Mouse (Mus musculus) forebrain, embryonic 12.5 days (tissue): ENCODE measurements at regions not wholly inside any gene's neighbourhood (a gene's known extent, or its start where the extent isn't known, plus 50 kb on each side); places are given as distances from the start of the nearest gene placed in this dataset.

Source experiments
- ATAC-seq: fragments of 200-750 bp; cut with Nextera tagmentation; 2 replicates; pipeline ENCODE4 v1.8.0; 2017; ENCODE audit warnings: moderate TSS enrichment; ENCODE audit not compliant: low FRiP score
- H3K27ac ChIP-seq: fragments of 300-500 bp; sonication (generic); 2 replicates; pipeline ENCODE4 v1.5.1; 2016; ENCODE audit warnings: mild to moderate bottlenecking
- H3K27me3 ChIP-seq: fragments of 300-500 bp; sonication (generic); 2 replicates; pipeline ENCODE4 v1.6.1; 2016; ENCODE audit warnings: mild to moderate bottlenecking
- H3K36me3 ChIP-seq: fragments of 300-500 bp; sonication (generic); replicated peaks from 2 replicates; pipeline ENCODE4 v1.6.1; 2016; ENCODE audit warnings: mild to moderate bottlenecking
- H3K4me1 ChIP-seq: fragments of 300-500 bp; sonication (generic); 2 replicates; pipeline ENCODE4 v1.6.1; 2016
- H3K4me2 ChIP-seq: fragments of 300-500 bp; sonication (generic); 2 replicates; pipeline ENCODE4 v1.6.1; 2016; ENCODE audit warnings: mild to moderate bottlenecking, moderate library complexity
- H3K4me3 ChIP-seq: fragments of 300-500 bp; sonication (generic); replicated peaks from 2 replicates; pipeline ENCODE4 v1.5.1; 2016; ENCODE audit warnings: mild to moderate bottlenecking
- H3K9ac ChIP-seq: fragments of 300-500 bp; sonication (generic); 2 replicates; pipeline ENCODE4 v1.6.1; 2016; ENCODE audit warnings: mild to moderate bottlenecking
- H3K9me3 ChIP-seq: fragments of 300-500 bp; sonication (generic); 2 replicates; pipeline ENCODE4 v1.6.1; 2016
- WGBS: fragments of 180-500 bp; shearing (Covaris S2); methylation state at CpG from one replicate; pipeline ENCODE4 v1.1.7; 2016; 5-methylcytosine and 5-hydroxymethylcytosine counted together

GRCm38 (mm10) chr15:72207589-72207988, 1626.8 kb upstream of the Gm6569 start:
- Histone ChIP-seq H3K27me3 (no peaks in the 10 kb centered on the region), H3K36me3 (no peaks in the 10 kb centered on the region), H3K4me2 (no peak overlapping the region), H3K4me1 (peaks cover 3% of the 10 kb centered on the region; the same call in 1 of the 2 replicates), H3K27ac (no peak overlapping the region), H3K9me3 (no peaks in the 10 kb centered on the region), H3K4me3 (no peak overlapping the region), H3K9ac (no peak overlapping the region)
- WGBS = 90% methylated on average over 4 of the region's 4 CpGs
- ATAC-seq = no peak

- no peak overlapping the region for H3K9ac ChIP-seq
- H3K4me2 ChIP-seq = no peak overlapping the region
- H3K4me1 ChIP-seq = peaks cover 3% of the 10 kb centered on the region; the same call in 1 of the 2 replicates
- H3K36me3 ChIP-seq = no peaks in the 10 kb centered on the region
- 62% methylated on average over 4 of the region's 4 CpGs for WGBS
- no peak overlapping the region for H3K27ac ChIP-seq
- H3K4me3 ChIP-seq = no peak overlapping the region
- H3K9me3 ChIP-seq = no peaks in the 10 kb centered on the region
- H3K27me3 ChIP-seq = no peaks in the 10 kb centered on the region
- ATAC-seq = no peak
Measured at GRCm38 (mm10) chr15:72208076-72208475, 1626.3 kb upstream of the Gm6569 start.

GRCm38 (mm10) chr15:72208973-72209372, 1625.4 kb upstream of the Gm6569 start:
- no peak overlapping the region for H3K4me2 ChIP-seq
- no peaks in the 10 kb centered on the region for H3K9me3 ChIP-seq
- H3K9ac ChIP-seq = no peak overlapping the region
- 95% methylated on average over 7 of the region's 7 CpGs for WGBS
- no peak overlapping the region for H3K4me3 ChIP-seq
- H3K4me1 ChIP-seq = peaks cover 3% of the 10 kb centered on the region; the same call in 1 of the 2 replicates
- no peaks in the 10 kb centered on the region for H3K36me3 ChIP-seq
- H3K27ac ChIP-seq = no peak overlapping the region
- ATAC-seq = no peak
- no peaks in the 10 kb centered on the region for H3K27me3 ChIP-seq

GRCm38 (mm10) chr15:72217731-72218130, 1616.6 kb upstream of the Gm6569 start:
- no peak overlapping the region for H3K27ac ChIP-seq
- H3K9ac ChIP-seq = no peak overlapping the region
- no peaks in the 10 kb centered on the region for H3K4me1 ChIP-seq
- WGBS = 79% methylated on average over 5 of the region's 5 CpGs
- H3K4me3 ChIP-seq = no peak overlapping the region
- H3K27me3 ChIP-seq = no peaks in the 10 kb centered on the region
- H3K9me3 ChIP-seq = no peaks in the 10 kb centered on the region
- H3K36me3 ChIP-seq = no peaks in the 10 kb centered on the region
- no peak for ATAC-seq
- no peak overlapping the region for H3K4me2 ChIP-seq

- WGBS = 81% methylated on average over 7 of the region's 7 CpGs
- no peaks in the 10 kb centered on the region for H3K4me1 ChIP-seq
- H3K27me3 ChIP-seq = no peaks in the 10 kb centered on the region
- no peak for ATAC-seq
- no peak overlapping the region for H3K27ac ChIP-seq
- H3K9me3 ChIP-seq = no peaks in the 10 kb centered on the region
- no peak overlapping the region for H3K4me3 ChIP-seq
- no peak overlapping the region for H3K4me2 ChIP-seq
- H3K9ac ChIP-seq = no peak overlapping the region
- H3K36me3 ChIP-seq = no peaks in the 10 kb centered on the region
Measured at GRCm38 (mm10) chr15:72219985-72220384, 1614.4 kb upstream of the Gm6569 start.

GRCm38 (mm10) chr15:72220786-72221185, 1613.6 kb upstream of the Gm6569 start:
- Histone ChIP-seq H3K27me3 (no peaks in the 10 kb centered on the region), H3K4me2 (no peak overlapping the region), H3K9ac (no peak overlapping the region), H3K9me3 (no peaks in the 10 kb centered on the region), H3K4me3 (no peak overlapping the region), H3K4me1 (no peaks in the 10 kb centered on the region), H3K27ac (no peak overlapping the region), H3K36me3 (no peaks in the 10 kb centered on the region)
- WGBS = 88% methylated on average over 6 of the region's 6 CpGs
- ATAC-seq = no peak

GRCm38 (mm10) chr15:72232355-72232754, 1602.0 kb upstream of the Gm6569 start:
- Histone ChIP-seq H3K4me2 (no peak overlapping the region), H3K27ac (no peak overlapping the region), H3K4me3 (no peak overlapping the region), H3K4me1 (no peaks in the 10 kb centered on the region), H3K9ac (no peak overlapping the region), H3K27me3 (no peaks in the 10 kb centered on the region), H3K9me3 (no peaks in the 10 kb centered on the region), H3K36me3 (no peaks in the 10 kb centered on the region)
- 58% methylated on average over 2 of the region's 2 CpGs for WGBS
- ATAC-seq = no peak

GRCm38 (mm10) chr15:72264619-72265018, 1569.7 kb upstream of the Gm6569 start:
- Histone ChIP-seq H3K4me2 (no peak overlapping the region), H3K4me1 (no peaks in the 10 kb centered on the region), H3K27me3 (no peaks in the 10 kb centered on the region), H3K9me3 (0 out of 2 replicates have a peak, but pooled peaks cover 7% of the 10 kb centered on the region), H3K4me3 (no peak overlapping the region), H3K9ac (no peak overlapping the region), H3K36me3 (no peaks in the 10 kb centered on the region), H3K27ac (no peak overlapping the region)
- ATAC-seq = no peak
- WGBS = 77% methylated on average over 3 of the region's 3 CpGs

GRCm38 (mm10) chr15:72283846-72284245, 1550.5 kb upstream of the Gm6569 start:
- Histone ChIP-seq H3K27me3 (no peaks in the 10 kb centered on the region), H3K4me3 (no peak overlapping the region), H3K4me2 (no peak overlapping the region), H3K9ac (no peak overlapping the region), H3K4me1 (peaks cover 3% of the 10 kb centered on the region; the same call in 1 of the 2 replicates), H3K9me3 (no peaks in the 10 kb centered on the region; the same call in 1 of the 2 replicates), H3K36me3 (no peaks in the 10 kb centered on the region), H3K27ac (no peak overlapping the region)
- ATAC-seq = no peak
- WGBS = 19% methylated on average over 1 of the region's 1 CpGs

GRCm38 (mm10) chr15:72296648-72297047, 1537.7 kb upstream of the Gm6569 start:
- H3K9ac ChIP-seq = no peak overlapping the region
- ATAC-seq = no peak; the same call in 1 of the 2 replicates
- no peak overlapping the region for H3K4me3 ChIP-seq
- H3K27ac ChIP-seq = no peak overlapping the region
- no peaks in the 10 kb centered on the region for H3K4me1 ChIP-seq
- 50% methylated on average over 2 of the region's 2 CpGs for WGBS
- H3K36me3 ChIP-seq = no peaks in the 10 kb centered on the region
- no peaks in the 10 kb centered on the region for H3K27me3 ChIP-seq
- no peaks in the 10 kb centered on the region for H3K9me3 ChIP-seq
- no peak overlapping the region for H3K4me2 ChIP-seq

- WGBS = 86% methylated on average over 5 of the region's 5 CpGs
- Histone ChIP-seq H3K4me1 (no peaks in the 10 kb centered on the region), H3K9ac (no peak overlapping the region), H3K4me3 (no peak overlapping the region), H3K4me2 (no peak overlapping the region), H3K27me3 (no peaks in the 10 kb centered on the region), H3K27ac (no peak overlapping the region), H3K36me3 (no peaks in the 10 kb centered on the region), H3K9me3 (no peaks in the 10 kb centered on the region)
- no peak for ATAC-seq
Measured at GRCm38 (mm10) chr15:72312417-72312816, 1521.9 kb upstream of the Gm6569 start.

- Histone ChIP-seq H3K9me3 (no peaks in the 10 kb centered on the region), H3K4me2 (no peak overlapping the region), H3K4me3 (no peak overlapping the region), H3K27ac (no peak overlapping the region), H3K36me3 (no peaks in the 10 kb centered on the region), H3K27me3 (no peaks in the 10 kb centered on the region), H3K9ac (no peak overlapping the region), H3K4me1 (no peaks in the 10 kb centered on the region)
- ATAC-seq = no peak
- WGBS = 97% methylated on average over 5 of the region's 5 CpGs
Measured at GRCm38 (mm10) chr15:72321528-72321927, 1512.8 kb upstream of the Gm6569 start.

GRCm38 (mm10) chr15:72322127-72322526, 1512.2 kb upstream of the Gm6569 start:
- Histone ChIP-seq H3K27ac (no peak overlapping the region), H3K4me2 (no peak overlapping the region), H3K36me3 (no peaks in the 10 kb centered on the region), H3K27me3 (no peaks in the 10 kb centered on the region), H3K9me3 (no peaks in the 10 kb centered on the region), H3K9ac (no peak overlapping the region), H3K4me3 (no peak overlapping the region), H3K4me1 (no peaks in the 10 kb centered on the region)
- ATAC-seq = no peak
- WGBS = 96% methylated on average over 3 of the region's 3 CpGs
